Mouse (Mus musculus): ENCODE measurements around the gene Tbx4.

DNA sequence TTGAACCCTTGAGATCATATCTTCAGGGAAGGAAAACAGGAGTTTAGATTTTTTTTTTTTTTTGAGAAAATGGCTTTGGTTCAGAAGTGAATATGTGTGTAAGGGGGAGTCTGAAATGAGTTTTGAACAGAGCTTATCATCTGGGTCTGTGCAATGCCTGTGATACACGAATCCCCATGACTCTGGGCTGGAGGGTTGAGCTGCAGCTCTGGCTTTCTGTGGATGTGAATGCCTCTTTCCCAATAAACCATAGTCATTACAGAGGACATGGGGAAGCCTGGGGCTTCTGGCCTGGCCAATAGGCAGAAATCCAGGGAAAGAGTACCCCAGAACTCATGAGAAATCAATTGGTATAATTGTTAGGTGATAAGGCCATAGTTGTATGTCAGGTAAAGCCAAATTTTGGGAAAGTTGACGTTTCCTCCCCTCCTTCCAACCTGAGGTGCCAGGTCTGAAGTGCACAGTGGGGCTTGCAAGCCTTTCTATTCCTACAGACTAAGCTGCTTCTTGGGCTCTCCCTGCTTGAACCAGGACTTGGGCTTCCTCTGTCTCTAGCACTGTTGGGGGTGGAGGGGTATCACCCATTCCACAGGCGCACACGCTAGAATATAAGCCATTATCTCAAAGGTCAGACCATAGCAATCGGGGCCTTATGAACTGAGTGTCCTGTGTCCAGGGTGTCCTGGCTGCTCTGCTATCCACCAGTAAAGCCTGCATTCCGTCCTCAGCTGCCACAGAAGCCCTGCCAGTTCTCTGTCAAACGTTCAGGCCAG lies 46.8 kb upstream of the Tbx4 start:
- TF ChIP-seq CTCF (IDR thresholded peaks at IDR 0.05; ENCODE audit: control insufficient read depth, insufficient read depth, insufficient read length) (no peak), MAX (IDR thresholded peaks at IDR 0.05) (no peak), MYOG (IDR thresholded peaks at IDR 0.05; ENCODE audit: control insufficient read depth, extremely low read depth, insufficient read length) (no peak), USF1 (IDR thresholded peaks at IDR 0.05; ENCODE audit: low read depth) (no peak), CEBPB (IDR thresholded peaks at IDR 0.05; ENCODE audit: low read depth) (no peak)

Measured in C2C12 (cell line).